Mouse (Mus musculus): ENCODE data around the gene Rbmxl1. TPM values are rescaled to one million over a fixed set of nuclear protein-coding genes. Genes with fewer than 3 reads are reported as not detected.
A peak's percentile ranks its signal among the peaks of the same experiment; 100 is the strongest.
"Not testable (repeated sequence)": the region's sequence is repeated elsewhere in the genome, so short reads cannot be mapped to it uniquely, and the experiment has no call there.

The Rbmxl1 gene
- 10 to 100 TPM; 46.1 to 53.4 (median 47.9) TPM for total RNA-seq (2022)

- peak; percentile 73 to 81 for DNase-seq (ENCODE audit: low spot score in 2 of 2)
Observed at GRCm38 (mm10) chr8:78508719-78509272, at the start of gene Rbmxl1. Rbmxl1 (minus strand) TSS chr8:78508898.

GRCm38 (mm10) chr8:78556773-78557434 lies 48.2 kb upstream of the Rbmxl1 start:
- DNase-seq (ENCODE audit: low spot score in 2 of 2): no peak

- DNase-seq (ENCODE audit: low spot score in 2 of 2): no peak
Observed at GRCm38 (mm10) chr8:78555817-78556216, 47.1 kb upstream of the Rbmxl1 start.

- no peak for DNase-seq (ENCODE audit: low spot score in 2 of 2)
Observed at GRCm38 (mm10) chr8:78550752-78551134, 42.0 kb upstream of the Rbmxl1 start.

GRCm38 (mm10) chr8:78549971-78550751 lies 41.5 kb upstream of the Rbmxl1 start:
- DNase-seq (ENCODE audit: low spot score in 2 of 2): no peak

GRCm38 (mm10) chr8:78545153-78545817 lies 36.6 kb upstream of the Rbmxl1 start:
- not testable (repeated sequence) for DNase-seq (ENCODE audit: low spot score in 2 of 2)

DNA sequence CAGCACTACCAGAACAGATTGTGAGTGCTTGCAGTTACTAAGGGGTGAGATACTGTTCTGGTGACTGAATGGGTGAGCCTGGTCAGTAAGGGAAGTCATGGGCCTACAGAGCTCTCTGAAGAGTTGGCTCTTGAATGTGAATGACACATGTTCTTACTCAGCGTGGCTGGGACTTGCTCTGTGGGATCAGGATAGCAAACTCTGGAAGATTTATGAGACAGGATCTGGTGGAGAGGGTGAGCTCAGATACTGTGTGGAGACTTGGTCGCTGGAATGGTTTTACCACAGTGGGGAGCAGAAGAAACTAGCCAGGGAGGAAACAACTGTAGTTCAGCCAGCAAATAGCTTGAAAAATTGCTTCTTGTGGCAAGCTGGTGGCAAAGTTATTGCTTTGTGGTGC lies 35.8 kb upstream of the Rbmxl1 start:
- no peak for DNase-seq (ENCODE audit: low spot score in 2 of 2)

- DNase-seq (ENCODE audit: low spot score in 2 of 2): no peak
Observed at GRCm38 (mm10) chr8:78543621-78544020, 34.9 kb upstream of the Rbmxl1 start.

GRCm38 (mm10) chr8:78542670-78543069 lies 34.0 kb upstream of the Rbmxl1 start:
- not testable (repeated sequence) for DNase-seq (ENCODE audit: low spot score in 2 of 2)

- DNase-seq (ENCODE audit: low spot score in 2 of 2): no peak
Observed at GRCm38 (mm10) chr8:78537795-78538194, 29.1 kb upstream of the Rbmxl1 start.

GRCm38 (mm10) chr8:78536716-78537115 lies 28.0 kb upstream of the Rbmxl1 start:
- no peak for DNase-seq (ENCODE audit: low spot score in 2 of 2)

- no peak for DNase-seq (ENCODE audit: low spot score in 2 of 2)
Observed at GRCm38 (mm10) chr8:78533981-78534380, 25.3 kb upstream of the Rbmxl1 start.

- no peak for DNase-seq (ENCODE audit: low spot score in 2 of 2)
Observed at GRCm38 (mm10) chr8:78515132-78515531, 6.4 kb upstream of the Rbmxl1 start.

DNA sequence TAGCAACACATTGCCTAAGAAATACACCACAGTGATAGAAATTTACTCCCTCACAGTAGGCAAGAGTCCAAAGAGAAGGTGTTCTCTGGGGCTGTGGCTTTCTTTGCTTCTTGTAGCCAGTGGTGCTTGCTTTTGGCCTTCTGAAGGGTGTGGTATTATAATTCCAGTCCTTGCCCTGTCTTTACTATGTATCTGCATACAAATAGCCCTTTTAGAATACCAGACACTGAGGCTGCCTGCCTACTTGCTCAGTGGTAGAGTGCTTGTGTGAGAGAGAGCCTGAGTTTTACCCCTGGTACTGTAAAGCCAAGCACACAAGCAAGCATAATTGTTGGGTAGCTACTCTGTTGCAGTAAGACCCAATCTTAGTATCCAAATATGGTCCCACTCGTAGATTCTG lies 6.0 kb upstream of the Rbmxl1 start:
- no peak for DNase-seq (ENCODE audit: low spot score in 2 of 2)

DNA sequence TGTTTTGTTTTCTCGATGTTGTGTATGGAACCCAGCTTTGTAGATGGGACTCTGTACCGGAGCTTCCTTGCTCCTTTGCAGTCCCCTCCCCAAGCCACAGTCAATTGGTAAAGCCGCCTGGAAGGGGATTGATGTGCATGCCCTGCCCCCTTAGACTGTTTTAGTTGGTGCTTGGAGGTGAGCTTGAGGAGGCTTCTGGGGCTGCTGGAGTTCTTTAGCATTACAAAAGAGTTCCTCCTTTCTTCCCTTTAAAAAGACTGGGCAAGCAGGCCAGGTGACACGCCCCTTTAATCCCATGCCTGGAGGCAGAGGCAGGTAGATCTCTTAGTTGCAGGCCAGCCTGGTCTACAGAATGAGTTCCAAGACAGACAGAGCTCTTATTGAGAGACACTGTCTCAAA lies 4.4 kb upstream of the Rbmxl1 start:
- DNase-seq (ENCODE audit: low spot score in 2 of 2): no peak

- DNase-seq (ENCODE audit: low spot score in 2 of 2): no peak
Observed at GRCm38 (mm10) chr8:78510926-78511325, 2.2 kb upstream of the Rbmxl1 start.

GRCm38 (mm10) chr8:78510094-78510493 lies 1.4 kb upstream of the Rbmxl1 start:
- DNase-seq (ENCODE audit: low spot score in 2 of 2): no peak

DNA sequence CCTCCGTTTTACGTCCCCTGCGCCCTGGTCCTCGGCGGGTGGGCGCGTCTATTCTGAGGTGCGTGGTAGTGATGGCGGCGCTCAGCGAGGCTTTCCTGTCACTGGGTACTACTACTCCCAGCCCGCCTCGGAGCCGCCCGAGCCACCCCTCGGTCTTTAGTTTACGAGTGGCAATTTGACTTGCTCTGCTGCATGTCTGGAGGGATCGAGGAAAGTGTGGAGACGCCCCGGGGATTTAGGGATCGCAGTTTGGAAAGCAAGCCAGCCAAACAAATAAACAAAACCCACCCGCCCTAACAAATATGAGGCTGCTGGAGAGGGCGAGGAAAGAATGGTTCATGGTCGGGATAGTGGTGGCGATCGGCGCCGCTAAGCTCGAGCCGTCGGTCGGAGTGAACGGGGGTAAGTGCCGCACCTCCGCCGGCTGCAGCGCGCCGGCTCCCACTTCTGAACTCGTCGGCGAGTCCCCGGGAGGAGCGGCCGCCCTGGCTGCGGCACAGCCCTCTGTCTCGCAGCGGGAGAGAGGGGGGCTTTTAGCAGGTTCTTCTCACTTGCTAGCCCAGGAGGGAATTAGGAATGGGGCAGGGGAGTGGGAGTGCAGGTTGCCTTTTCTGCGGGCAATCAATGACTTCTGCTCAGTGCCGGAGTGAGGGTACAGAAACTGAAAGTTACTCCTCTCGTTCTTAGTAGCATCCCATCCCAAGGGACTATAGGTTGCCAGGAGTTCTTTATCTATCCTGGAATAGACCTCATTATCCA lies 754 bp upstream of the Rbmxl1 start, which contains the start of gene Slc10a7:
Slc10a7 (plus strand) TSS at position 74 of the 759 bp plus-strand sequence.
- DNase-seq (ENCODE audit: low spot score in 2 of 2): peak in 1 of 2 experiments; percentile 87

DNA sequence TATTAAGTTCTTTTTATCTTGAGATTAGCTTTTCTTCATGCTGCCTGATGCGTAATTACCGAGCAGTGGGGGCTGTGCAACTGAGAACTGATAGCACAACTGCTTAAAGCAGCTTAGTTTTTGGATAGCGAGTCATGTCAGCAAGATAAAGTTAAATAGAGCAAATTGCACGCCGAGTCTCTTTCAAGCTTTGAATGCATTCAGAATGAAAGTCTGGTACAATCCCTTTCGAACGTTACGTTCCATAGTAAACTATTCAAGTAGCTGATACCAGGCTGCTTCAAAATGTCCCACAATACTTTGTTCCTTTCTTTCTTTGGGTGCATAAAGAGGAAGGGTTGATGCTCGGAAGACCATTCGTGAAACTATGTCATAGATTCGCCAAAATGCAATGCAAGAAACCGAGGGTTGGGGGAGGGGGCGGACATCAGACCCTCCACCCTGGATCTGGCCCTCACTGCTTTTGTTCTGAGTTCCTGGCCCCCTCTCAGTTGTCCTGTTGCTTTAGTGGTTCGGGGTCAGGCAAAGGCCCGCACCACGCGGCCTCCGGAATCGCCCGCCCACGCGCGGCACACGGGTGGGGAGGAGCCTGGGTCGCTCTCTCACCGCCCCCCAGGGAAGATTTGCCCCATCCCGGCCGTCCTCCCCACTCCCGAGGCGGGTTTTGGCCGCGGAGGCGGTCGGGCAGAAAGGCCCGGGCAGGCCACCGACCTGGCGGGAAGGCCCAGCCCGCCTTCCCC lies 549 bp downstream of the Rbmxl1 start:
- peak in 1 of 2 experiments; percentile 22 for DNase-seq (ENCODE audit: low spot score in 2 of 2)

DNA sequence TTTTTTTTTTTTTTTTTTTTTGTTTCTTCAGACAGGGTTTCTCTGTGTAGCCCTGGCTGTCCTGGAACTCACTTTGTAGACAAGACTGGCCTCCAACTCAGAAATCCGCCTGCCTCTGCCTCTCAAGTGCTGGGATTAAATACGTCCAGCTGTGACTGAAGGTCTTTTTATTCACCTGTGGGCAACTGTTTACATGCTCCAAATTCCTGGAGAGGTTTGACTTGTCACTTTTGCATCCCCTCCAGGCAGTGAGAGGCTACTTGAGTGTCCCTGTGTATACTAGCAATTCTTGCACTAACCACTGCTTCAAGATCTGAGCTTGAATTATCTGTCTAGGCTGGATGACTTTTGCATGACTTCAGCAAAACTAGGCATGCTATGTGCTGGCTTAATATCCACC lies 6.0 kb downstream of the Rbmxl1 start:
- no peak for DNase-seq (ENCODE audit: low spot score in 2 of 2)
